Mouse (Mus musculus) cortical plate, adult 2 months (tissue): ENCODE measurements around the gene Stk25.

Experiments
- CTCF ChIP-seq: fragments of 200-500 bp; IDR thresholded peaks from 2 replicates; pipeline ENCODE4 v1.5.1; 2011; ENCODE audit warnings: mild to moderate bottlenecking, control low read depth, low read length; ENCODE audit not compliant: insufficient read depth; ENCODE audit errors: extremely low read depth
- POLR2A ChIP-seq: fragments of 200-500 bp; IDR thresholded peaks from 2 replicates; pipeline ENCODE4 v1.6.1; 2011; ENCODE audit warnings: mild to moderate bottlenecking, low read length, control low read depth; ENCODE audit not compliant: insufficient read depth; ENCODE audit errors: extremely low read depth

DNA sequence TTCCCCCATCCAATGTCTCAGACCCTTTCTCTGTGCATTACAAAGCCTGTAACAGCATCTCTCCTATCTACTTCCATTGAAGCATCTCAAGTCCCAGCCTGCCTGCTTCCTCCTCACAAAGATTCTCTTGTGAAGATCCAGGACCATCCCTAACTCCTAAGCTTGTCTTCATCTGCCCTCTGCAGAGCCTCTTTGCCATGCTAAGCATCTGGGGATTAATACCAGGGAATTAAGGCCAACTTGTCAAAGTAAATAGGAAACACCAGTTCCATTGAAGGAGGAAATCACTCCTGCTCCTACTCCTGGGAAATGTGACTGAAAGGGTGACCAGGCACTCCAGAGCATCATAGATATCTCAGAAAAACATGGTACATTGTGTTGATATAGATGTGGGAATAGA is 11.5 kb upstream of the Stk25 start:
- no peak for TF ChIP-seq CTCF
- TF ChIP-seq POLR2A = no peak
